Mouse (Mus musculus) CD4-positive, CD25-positive, alpha-beta regulatory T cell, adult 4 months (primary cell): ENCODE data around the gene Ucp2. TPM values are rescaled to one million over a fixed set of nuclear protein-coding genes. Genes with fewer than 3 reads are reported as not detected.

Source experiments
- polyA plus RNA-seq, 2 experiments: library from polyadenylated mRNA; unstranded; fragments of 100-300 nt; shearing (Covaris generic); gene quantifications; one replicate each; pipeline ENCODE4 v1.2.1; 2017

The Ucp2 gene
- polyA plus RNA-seq, 2 experiments from 2014 or later = 1,055 to 1,337 TPM

Other genes with a start within 250 kb of the Ucp2 start
- not detected for gene P4ha3, start 207.8 kb upstream of the Ucp2 start, polyA plus RNA-seq
- gene C2cd3, start 121.1 kb upstream of the Ucp2 start, polyA plus RNA-seq = 10 to 100 TPM; 34.1 to 35.9 TPM
- 10 to 100 TPM; 20.8 to 23.7 TPM for gene Ppme1, start 121.0 kb upstream of the Ucp2 start, polyA plus RNA-seq
- gene Ucp3, start 20.3 kb upstream of the Ucp2 start, polyA plus RNA-seq = not detected
- gene Dnajb13, start 21.6 kb downstream of the Ucp2 start, polyA plus RNA-seq = 10 to 100 TPM; 20.0 to 20.3 TPM
- 10 to 100 TPM; 22.0 to 29.5 TPM for gene Coa4, start 43.7 kb downstream of the Ucp2 start, polyA plus RNA-seq
- gene Rab6a, start 114.1 kb downstream of the Ucp2 start, polyA plus RNA-seq = 10 to 100 TPM in 1 of 2 experiments, 1 to 10 TPM in 1; 8.8 to 15.4 TPM
- gene Mrpl48, start 115.0 kb downstream of the Ucp2 start, polyA plus RNA-seq = 10 to 100 TPM; 74.2 to 77.0 TPM
- gene Plekhb1, start 169.1 kb downstream of the Ucp2 start, polyA plus RNA-seq = under 1 TPM; 0.35 to 0.98 TPM
- 10 to 100 TPM; 21.6 to 32.8 TPM for gene Fam168a, start 213.3 kb downstream of the Ucp2 start, polyA plus RNA-seq